Mouse (Mus musculus): ENCODE results near the gene Hspb7. TPM values are rescaled to one million over a fixed set of nuclear protein-coding genes. Genes with fewer than 3 reads are reported as not detected.
A peak's percentile ranks its signal among the peaks of the same experiment; 100 is the strongest.

Gene Hspb7
- polyA plus RNA-seq, 1 experiment from 2014 or later = not detected

- H3K4me3 ChIP-seq = no peak within 1 kb of the TSS
- H3K36me3 ChIP-seq = no peaks in the 10 kb centered on the region
- no peak within 1 kb of the TSS for H3K4me2 ChIP-seq
- no peak within 1 kb of the TSS for H3K9ac ChIP-seq
- no peak within 1 kb of the TSS for H3K27ac ChIP-seq (replicated peaks)
- H3K4me1 ChIP-seq (replicated peaks) = no peaks in the 10 kb centered on the region
- ATAC-seq (ENCODE audit: low read depth) = no peak
- 76% methylated on average over 12 of the region's 12 CpGs for WGBS
- H3K27me3 ChIP-seq = peaks cover 3% of the 10 kb centered on the region; the same call in 1 of the 2 replicates
- no peaks in the 10 kb centered on the region for H3K9me3 ChIP-seq
These were observed 22.0 kb upstream of the Hspb7 start, which contains the start of gene Clcnka for GRCm38 (mm10) chr4:141398545-141398944. Gene Clcnka (minus strand): TSS chr4:141398724.

DNA sequence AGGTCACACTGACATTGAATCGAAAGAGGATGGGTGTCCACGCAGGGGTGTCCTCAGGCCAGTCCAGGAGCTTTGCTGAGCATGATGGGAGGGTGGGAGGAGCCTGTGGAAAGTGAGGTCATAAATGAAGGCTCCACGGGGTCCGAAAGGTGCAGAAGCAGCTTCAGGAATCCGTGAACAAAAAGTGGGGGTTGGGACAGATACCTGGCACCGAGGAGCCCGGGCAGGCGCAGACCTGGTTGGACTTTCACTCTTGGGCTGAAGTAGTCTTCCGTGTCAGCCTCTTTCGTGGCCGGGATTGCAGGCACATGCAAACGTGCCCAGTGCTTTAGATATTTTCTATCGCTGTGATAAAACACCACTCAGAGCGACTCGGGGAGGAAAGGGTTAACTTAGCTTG, 20.4 kb upstream of the Hspb7 start:
- ATAC-seq (ENCODE audit: low read depth) = no peak
- H3K36me3 ChIP-seq = no peaks in the 10 kb centered on the region
- H3K4me2 ChIP-seq = no peak overlapping the region
- WGBS = 83% methylated on average over 15 of the region's 15 CpGs
- H3K27ac ChIP-seq (replicated peaks) = no peak overlapping the region
- no peaks in the 10 kb centered on the region for H3K27me3 ChIP-seq
- H3K9me3 ChIP-seq = no peaks in the 10 kb centered on the region
- H3K9ac ChIP-seq = no peak overlapping the region
- H3K4me3 ChIP-seq = no peak overlapping the region
- H3K4me1 ChIP-seq (replicated peaks) = peaks cover 3% of the 10 kb centered on the region; the same call in 1 of the 2 replicates

DNA sequence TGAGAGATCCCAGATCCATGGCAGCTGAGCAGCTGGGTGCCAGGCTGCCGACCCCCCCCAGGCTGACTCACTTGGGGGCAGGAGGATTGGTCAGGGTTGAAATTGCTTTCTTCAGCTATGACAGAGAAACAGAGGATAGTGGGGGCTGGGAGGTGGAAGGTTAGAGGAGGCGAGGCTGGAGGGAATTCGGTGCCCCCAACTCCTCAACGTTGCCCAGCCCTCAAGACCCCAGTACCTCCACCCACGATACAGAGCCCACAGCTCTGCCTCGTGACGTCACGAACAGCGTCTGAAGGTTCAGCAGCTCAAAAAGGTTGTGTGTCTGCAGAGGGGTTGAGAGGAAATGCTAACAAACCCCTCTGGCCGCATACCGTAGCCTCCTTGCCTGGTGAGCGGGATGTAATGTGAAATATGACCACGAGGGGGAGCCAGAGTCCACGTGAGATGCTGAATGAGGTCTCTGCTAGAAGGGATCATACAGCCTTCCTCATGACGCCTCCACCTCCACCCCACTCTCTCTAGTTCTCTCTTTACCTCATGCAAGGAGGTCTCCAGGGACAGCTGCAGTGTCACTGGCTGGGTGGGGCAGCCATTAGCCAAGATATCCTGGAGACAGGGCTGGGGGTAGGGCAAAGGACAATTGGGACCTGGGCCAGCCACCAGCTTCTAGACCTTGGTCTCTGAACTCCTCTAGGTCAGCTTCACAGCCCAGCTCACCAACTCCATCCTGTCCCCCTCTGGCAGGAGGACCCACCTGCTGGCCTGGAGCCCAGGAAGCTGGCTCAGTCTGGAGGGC, 15.9 kb upstream of the Hspb7 start:
- Histone ChIP-seq H3K4me2 (peak overlapping the region; percentile 36), H3K4me1 (replicated peaks) (peaks cover 3% of the 10 kb centered on the region; the same call in 1 of the 2 replicates), H3K9ac (peak overlapping the region; percentile 53; the same call in 1 of the 2 replicates), H3K27ac (replicated peaks) (no peak overlapping the region), H3K27me3 (peaks cover 5% of the 10 kb centered on the region; the same call in 1 of the 2 replicates), H3K36me3 (no peaks in the 10 kb centered on the region), H3K4me3 (0 out of 2 replicates have a peak overlapping the region, but pooled peaks have one; percentile 2), H3K9me3 (no peaks in the 10 kb centered on the region)
- 16% methylated on average over 15 of the region's 15 CpGs for WGBS
- peak; percentile 86 for ATAC-seq (ENCODE audit: low read depth)

GRCm38 (mm10) chr4:141405314-141405622, 15.3 kb upstream of the Hspb7 start:
- H3K27ac ChIP-seq (replicated peaks) = no peak overlapping the region
- no peaks in the 10 kb centered on the region for H3K36me3 ChIP-seq
- H3K4me2 ChIP-seq = no peak overlapping the region
- 88% methylated on average over 3 of the region's 3 CpGs for WGBS
- H3K9ac ChIP-seq = no peak overlapping the region
- peaks cover 5% of the 10 kb centered on the region; the same call in 1 of the 2 replicates for H3K27me3 ChIP-seq
- no peak overlapping the region for H3K4me3 ChIP-seq
- ATAC-seq (ENCODE audit: low read depth) = peak; percentile 5; the same call in 1 of the 2 replicates
- no peaks in the 10 kb centered on the region for H3K9me3 ChIP-seq
- peaks cover 3% of the 10 kb centered on the region; the same call in 1 of the 2 replicates for H3K4me1 ChIP-seq (replicated peaks)

DNA sequence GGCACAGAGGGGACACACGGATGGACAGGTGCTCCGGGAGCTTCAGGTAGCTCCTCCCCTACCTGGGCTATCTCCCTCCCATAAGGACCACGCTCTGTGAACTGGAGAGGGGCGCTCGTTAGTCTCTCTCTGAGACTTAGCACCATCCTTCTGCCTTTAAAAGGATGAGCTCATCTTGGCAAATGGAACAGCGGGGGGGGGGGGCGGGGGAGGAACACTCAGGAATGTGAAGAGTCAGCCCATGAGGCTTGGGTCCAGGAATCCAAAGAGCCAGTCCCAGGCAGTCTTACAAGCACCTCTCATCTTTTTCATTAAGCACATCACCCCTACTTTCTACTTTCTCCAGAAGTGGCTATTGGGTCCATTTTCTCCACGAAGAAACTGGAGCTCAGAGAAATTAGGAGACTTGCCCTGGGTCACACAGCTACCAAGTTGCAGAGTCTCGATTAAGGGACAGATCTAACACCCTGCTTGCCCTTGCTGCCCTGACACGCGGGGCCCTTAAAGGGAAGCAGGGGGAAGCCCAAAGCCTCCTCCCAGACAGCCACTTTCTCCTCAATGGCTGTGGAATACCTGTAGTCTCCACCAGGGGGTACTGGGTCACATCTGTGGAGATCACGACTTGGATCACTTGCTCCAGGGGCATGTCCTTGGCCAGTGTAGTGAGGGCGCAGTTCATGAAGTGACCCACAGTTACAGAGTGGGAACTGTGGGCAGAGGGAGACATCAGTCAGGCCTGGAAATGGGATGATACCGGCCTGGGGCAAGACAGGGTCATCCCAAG, 13.9 kb upstream of the Hspb7 start:
- Histone ChIP-seq H3K9ac (no peak overlapping the region), H3K27ac (replicated peaks) (no peak overlapping the region), H3K9me3 (no peaks in the 10 kb centered on the region), H3K36me3 (no peaks in the 10 kb centered on the region), H3K27me3 (peaks cover 7% of the 10 kb centered on the region; the same call in 1 of the 2 replicates), H3K4me1 (replicated peaks) (peaks cover 3% of the 10 kb centered on the region; the same call in 1 of the 2 replicates), H3K4me3 (no peak overlapping the region), H3K4me2 (no peak overlapping the region)
- WGBS = 51% methylated on average over 14 of the region's 14 CpGs
- no peak for ATAC-seq (ENCODE audit: low read depth)

DNA sequence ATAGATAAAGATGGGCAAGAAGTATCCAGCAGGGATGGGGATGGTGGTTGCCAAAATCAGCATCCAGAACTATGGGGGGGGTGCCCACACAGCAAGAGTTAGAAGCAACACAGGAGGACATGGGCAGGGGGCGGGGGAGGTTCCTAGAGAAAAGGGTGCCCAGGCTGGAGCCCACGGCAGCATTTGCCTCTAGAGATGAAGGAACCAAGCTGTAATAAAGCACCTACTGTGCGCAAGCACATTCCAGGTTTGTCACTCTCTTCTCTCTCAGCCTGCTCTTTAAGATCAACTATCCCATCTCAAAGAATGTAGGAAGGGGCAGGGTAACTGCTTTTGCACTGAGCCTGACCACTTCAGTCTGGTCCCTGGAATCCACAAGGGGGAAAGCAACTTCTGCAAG, 12.0 kb upstream of the Hspb7 start:
- no peak for ATAC-seq (ENCODE audit: low read depth)
- H3K9me3 ChIP-seq = no peaks in the 10 kb centered on the region
- no peak overlapping the region for H3K27ac ChIP-seq (replicated peaks)
- H3K9ac ChIP-seq = no peak overlapping the region
- 91% methylated on average over 3 of the region's 3 CpGs for WGBS
- H3K4me2 ChIP-seq = no peak overlapping the region
- H3K4me1 ChIP-seq (replicated peaks) = peaks cover 3% of the 10 kb centered on the region; the same call in 1 of the 2 replicates
- no peak overlapping the region for H3K4me3 ChIP-seq
- H3K27me3 ChIP-seq = peaks cover 11% of the 10 kb centered on the region; the same call in 1 of the 2 replicates
- H3K36me3 ChIP-seq = no peaks in the 10 kb centered on the region

DNA sequence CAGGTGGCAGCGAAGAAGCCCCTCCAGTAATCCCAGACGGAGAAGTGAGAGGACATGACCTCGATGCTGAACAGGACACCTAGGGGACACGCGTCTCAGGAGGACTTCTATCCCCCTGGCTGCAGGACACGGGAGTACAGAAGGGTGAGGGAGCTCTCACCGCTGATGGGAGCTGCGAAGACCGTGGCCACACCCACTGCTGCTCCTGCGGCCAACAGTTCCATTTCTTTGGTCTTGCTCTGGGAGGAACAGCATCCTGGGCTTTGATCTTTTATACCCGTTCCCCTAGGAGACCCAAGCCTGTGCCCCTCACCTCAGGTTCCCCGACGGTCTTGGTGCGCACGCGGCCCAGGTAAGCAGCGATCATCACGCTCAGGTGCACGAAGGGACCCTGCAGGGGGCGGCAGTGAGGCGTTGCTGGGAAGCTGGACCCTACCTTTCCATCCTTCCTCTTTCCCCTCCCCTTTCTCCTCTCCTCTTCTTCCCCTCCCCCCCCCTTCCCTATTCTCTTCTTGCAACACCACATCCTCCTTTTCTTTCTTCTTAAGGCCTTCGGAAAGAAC, 9.1 kb upstream of the Hspb7 start:
- H3K4me1 ChIP-seq (replicated peaks) = no peaks in the 10 kb centered on the region
- H3K9me3 ChIP-seq = no peaks in the 10 kb centered on the region
- no peak for ATAC-seq (ENCODE audit: low read depth)
- no peak overlapping the region for H3K4me2 ChIP-seq
- peaks cover 6% of the 10 kb centered on the region; the same call in 1 of the 2 replicates for H3K27me3 ChIP-seq
- no peaks in the 10 kb centered on the region for H3K36me3 ChIP-seq
- 13% methylated on average over 22 of the region's 22 CpGs for WGBS
- H3K9ac ChIP-seq = no peak overlapping the region
- no peak overlapping the region for H3K4me3 ChIP-seq
- no peak overlapping the region for H3K27ac ChIP-seq (replicated peaks)

GRCm38 (mm10) chr4:141415924-141416323, 4.7 kb upstream of the Hspb7 start, which contains the start of gene Clcnkb:
Gene Clcnkb (minus strand): TSS chr4:141416014.
- Histone ChIP-seq H3K27me3 (0 out of 2 replicates have a peak, but pooled peaks cover 6% of the 10 kb centered on the region), H3K27ac (replicated peaks) (no peak within 1 kb of the TSS), H3K9ac (no peak within 1 kb of the TSS), H3K4me1 (replicated peaks) (peaks cover 5% of the 10 kb centered on the region; the same call in 1 of the 2 replicates), H3K4me3 (no peak within 1 kb of the TSS), H3K36me3 (no peaks in the 10 kb centered on the region), H3K9me3 (no peaks in the 10 kb centered on the region), H3K4me2 (no peak within 1 kb of the TSS)
- 59% methylated on average over 7 of the region's 7 CpGs for WGBS
- no peak for ATAC-seq (ENCODE audit: low read depth)

DNA sequence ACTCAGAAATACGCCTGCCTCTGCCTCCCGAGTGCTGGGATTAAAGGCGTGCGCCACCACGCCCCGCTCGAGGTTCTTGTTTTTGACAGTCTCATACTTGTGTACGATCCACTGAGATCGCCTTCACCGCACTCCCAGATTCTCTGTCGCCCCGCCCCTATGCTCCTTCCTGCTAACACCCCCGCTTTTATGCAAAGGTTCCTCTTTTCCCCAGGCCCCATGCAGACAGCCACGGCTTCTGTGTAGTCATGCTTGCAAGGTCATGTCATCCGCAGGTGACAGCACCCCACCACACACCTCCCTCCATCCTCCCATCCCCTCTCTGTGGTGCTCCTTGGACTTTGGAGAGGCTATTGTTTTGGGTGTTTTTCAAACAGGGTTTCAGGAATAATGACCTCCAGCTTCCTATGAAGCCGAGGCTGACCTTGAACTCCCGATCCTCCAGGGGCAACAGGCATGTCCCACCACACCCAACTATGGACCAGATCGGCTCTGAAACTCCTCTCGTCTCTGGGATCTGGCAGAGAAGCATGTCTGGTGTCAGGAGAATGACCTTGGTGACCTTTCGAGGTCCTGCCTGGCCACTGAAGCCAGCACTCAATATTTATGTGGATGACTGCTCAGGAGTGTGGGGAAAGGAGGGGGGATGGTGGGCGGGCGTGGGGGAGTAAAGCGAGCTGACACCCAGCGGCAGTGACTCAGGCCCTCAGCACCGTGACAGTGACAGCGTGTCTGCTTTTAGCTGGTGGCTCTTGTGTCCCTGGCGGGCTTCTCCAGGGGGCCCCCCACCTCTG, 984 bp upstream of the Hspb7 start:
- Histone ChIP-seq H3K4me2 (no peak overlapping the region), H3K9me3 (no peaks in the 10 kb centered on the region), H3K27ac (replicated peaks) (no peak overlapping the region), H3K27me3 (peaks cover 9% of the 10 kb centered on the region; the same call in 1 of the 2 replicates), H3K9ac (no peak overlapping the region), H3K4me3 (no peak overlapping the region), H3K36me3 (no peaks in the 10 kb centered on the region), H3K4me1 (replicated peaks) (peaks cover 5% of the 10 kb centered on the region; the same call in 1 of the 2 replicates)
- no peak for ATAC-seq (ENCODE audit: low read depth)
- 64% methylated on average over 27 of the region's 27 CpGs for WGBS

GRCm38 (mm10) chr4:141420886-141421285, 307 bp downstream of the Hspb7 start:
- Histone ChIP-seq H3K27ac (replicated peaks) (no peak overlapping the region), H3K9me3 (no peaks in the 10 kb centered on the region), H3K4me2 (no peak overlapping the region), H3K4me3 (no peak overlapping the region), H3K27me3 (peaks cover 12% of the 10 kb centered on the region; the same call in 1 of the 2 replicates), H3K9ac (no peak overlapping the region), H3K4me1 (replicated peaks) (peaks cover 14% of the 10 kb centered on the region), H3K36me3 (no peaks in the 10 kb centered on the region)
- no peak for ATAC-seq (ENCODE audit: low read depth)
- WGBS = 64% methylated on average over 9 of the region's 9 CpGs

GRCm38 (mm10) chr4:141421423-141421822, 844 bp downstream of the Hspb7 start:
- H3K36me3 ChIP-seq = no peaks in the 10 kb centered on the region
- ATAC-seq (ENCODE audit: low read depth) = no peak
- H3K9ac ChIP-seq = no peak overlapping the region
- 64% methylated on average over 14 of the region's 14 CpGs for WGBS
- no peak overlapping the region for H3K4me2 ChIP-seq
- H3K27me3 ChIP-seq = peaks cover 14% of the 10 kb centered on the region
- H3K27ac ChIP-seq (replicated peaks) = no peak overlapping the region
- peaks cover 20% of the 10 kb centered on the region for H3K4me1 ChIP-seq (replicated peaks)
- H3K4me3 ChIP-seq = no peak overlapping the region
- no peaks in the 10 kb centered on the region for H3K9me3 ChIP-seq

Data from neural tube, embryonic 13.5 days (tissue).